Mouse (Mus musculus) E14TG2a.4 (cell line): ENCODE results near the gene Specc1.

Experiments
- H3K27me3 ChIP-seq: 2 replicates; pipeline ENCODE4 v1.6.1; 2014; ENCODE audit warnings: low read length, control low read depth; ENCODE audit not compliant: insufficient read depth
- H3K36me3 ChIP-seq: 2 replicates; pipeline ENCODE4 v1.6.1; 2014; ENCODE audit warnings: low read length, control low read depth; ENCODE audit not compliant: insufficient read depth
- H3K4me1 ChIP-seq: replicated peaks from 2 replicates; pipeline ENCODE4 v1.6.1; 2014; ENCODE audit warnings: low read depth, low read length, control low read depth
- H3K4me3 ChIP-seq: replicated peaks from 2 replicates; pipeline ENCODE4 v1.5.1; 2014; ENCODE audit warnings: mild to moderate bottlenecking, low read length
- H3K9me3 ChIP-seq: 2 replicates; pipeline ENCODE4 v1.6.1; 2014; ENCODE audit warnings: low read length, control low read depth
- CTCF ChIP-seq: conservative IDR thresholded peaks from 2 replicates; pipeline ENCODE4 v1.5.1; 2014; ENCODE audit warnings: low read length
- NANOG ChIP-seq: IDR thresholded peaks from 2 replicates; pipeline ENCODE4 v1.6.1; 2014; ENCODE audit warnings: borderline replicate concordance, low read length, mixed read lengths
- POU5F1 ChIP-seq: IDR thresholded peaks from 2 replicates; pipeline ENCODE4 v1.6.1; 2014; ENCODE audit warnings: low read length, borderline replicate concordance

The Specc1 gene

DNA sequence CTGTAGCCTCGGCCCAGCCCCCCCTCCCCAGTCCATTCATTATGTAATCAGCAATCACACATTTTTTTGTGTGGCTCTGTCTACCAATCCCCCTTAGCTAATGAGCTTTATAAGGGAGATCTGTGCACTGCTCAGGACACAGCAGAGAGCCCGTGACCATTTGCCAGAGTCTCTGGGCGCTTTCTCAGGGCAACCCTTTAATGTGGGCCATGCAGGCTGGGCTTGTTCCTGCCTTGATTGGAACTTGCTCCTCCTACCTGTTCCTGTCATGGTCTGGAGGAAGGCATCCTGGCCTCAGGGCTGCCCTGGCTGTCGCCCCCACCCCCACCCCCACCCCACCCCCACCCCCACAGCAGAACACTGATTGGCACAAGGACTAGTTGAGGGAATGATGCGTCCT lies 302.7 kb downstream of the Specc1 start:
- Histone ChIP-seq H3K4me3 (no peak overlapping the region), H3K9me3 (no peaks in the 10 kb centered on the region), H3K36me3 (no peaks in the 10 kb centered on the region), H3K27me3 (no peaks in the 10 kb centered on the region), H3K4me1 (peaks cover 24% of the 10 kb centered on the region)
- TF ChIP-seq NANOG, result no peak
- TF ChIP-seq CTCF, result no peak
- TF ChIP-seq POU5F1, result no peak

DNA sequence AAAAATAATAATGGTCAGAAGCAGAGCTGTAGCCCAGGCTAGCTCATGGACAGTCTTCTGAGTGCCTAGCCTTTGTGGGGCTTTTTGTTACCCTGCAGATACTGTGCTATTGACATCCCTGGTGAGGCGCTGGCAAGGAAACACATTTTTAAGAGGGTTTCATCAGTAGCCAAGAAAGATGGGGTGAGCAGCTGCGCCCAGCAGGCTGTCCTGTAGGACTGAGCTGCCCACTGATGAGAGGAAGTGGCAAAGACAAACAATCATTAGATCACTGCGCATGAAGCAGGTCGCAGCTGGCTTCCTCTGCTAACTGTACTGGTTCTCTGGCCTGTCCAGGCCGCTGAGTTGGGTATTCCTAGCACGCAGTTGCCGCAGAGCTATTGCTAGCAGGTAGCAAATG lies 307.0 kb downstream of the Specc1 start:
- no peaks in the 10 kb centered on the region for H3K27me3 ChIP-seq
- no peaks in the 10 kb centered on the region for H3K9me3 ChIP-seq
- TF ChIP-seq NANOG, result no peak
- no peak for TF ChIP-seq CTCF
- TF ChIP-seq POU5F1, result no peak
- H3K36me3 ChIP-seq, result peaks cover 40% of the 10 kb centered on the region
- H3K4me1 ChIP-seq, result peaks cover 34% of the 10 kb centered on the region
- no peak overlapping the region for H3K4me3 ChIP-seq

DNA sequence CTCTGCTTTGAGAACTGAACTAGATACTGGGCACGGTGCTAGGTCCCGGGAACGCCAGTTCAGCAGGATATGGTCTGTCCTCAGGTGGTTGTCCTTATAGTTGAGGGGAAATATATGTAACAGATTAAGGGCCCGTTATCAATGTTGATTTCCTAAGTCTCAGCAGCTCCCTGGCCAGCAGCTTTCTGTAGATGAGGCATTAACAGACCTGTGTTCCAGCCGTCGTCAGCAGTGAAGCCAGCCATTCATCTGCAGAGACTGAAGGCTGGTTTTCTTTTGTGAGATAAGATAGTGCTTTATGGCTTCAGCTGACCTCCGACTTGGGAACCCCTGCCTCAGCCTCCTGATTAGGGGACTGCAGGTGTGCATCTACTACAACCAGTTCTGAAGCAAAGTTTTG lies 307.5 kb downstream of the Specc1 start:
- Histone ChIP-seq H3K27me3 (no peaks in the 10 kb centered on the region), H3K4me1 (peaks cover 36% of the 10 kb centered on the region), H3K4me3 (no peak overlapping the region), H3K36me3 (peaks cover 44% of the 10 kb centered on the region), H3K9me3 (no peaks in the 10 kb centered on the region)
- TF ChIP-seq CTCF (no peak), NANOG (no peak), POU5F1 (no peak)

DNA sequence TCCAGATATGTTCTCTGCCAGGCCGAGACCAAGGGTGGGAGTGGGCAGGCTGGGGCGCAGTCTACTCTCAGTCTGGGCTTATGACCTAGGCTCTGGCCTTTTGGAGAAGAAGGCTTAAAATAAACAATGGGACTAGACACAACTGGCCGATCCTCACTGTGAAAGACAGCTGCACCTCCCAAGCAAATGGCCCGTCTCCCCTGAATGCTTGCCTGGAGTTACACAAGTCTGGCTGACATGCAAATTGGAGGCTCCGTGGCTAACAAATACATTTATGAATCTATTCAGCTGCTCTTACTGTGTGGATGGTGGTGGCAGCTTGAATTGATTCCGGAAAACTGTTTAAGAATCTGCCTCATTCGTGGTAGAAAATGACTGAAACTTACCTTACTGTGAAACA lies 309.1 kb downstream of the Specc1 start:
- TF ChIP-seq POU5F1 (no peak), CTCF (no peak), NANOG (no peak)
- Histone ChIP-seq H3K4me3 (no peak overlapping the region), H3K4me1 (peaks cover 43% of the 10 kb centered on the region), H3K36me3 (peaks cover 55% of the 10 kb centered on the region), H3K27me3 (no peaks in the 10 kb centered on the region), H3K9me3 (no peaks in the 10 kb centered on the region)

- no peak overlapping the region for H3K4me3 ChIP-seq
- peaks cover 61% of the 10 kb centered on the region for H3K36me3 ChIP-seq
- H3K27me3 ChIP-seq, result no peaks in the 10 kb centered on the region
- TF ChIP-seq CTCF (no peak), NANOG (no peak), POU5F1 (no peak)
- H3K4me1 ChIP-seq, result peaks cover 37% of the 10 kb centered on the region
- no peaks in the 10 kb centered on the region for H3K9me3 ChIP-seq
Measured at GRCm38 (mm10) chr11:62266466-62267214, 310.1 kb downstream of the Specc1 start.

- peaks cover 71% of the 10 kb centered on the region for H3K36me3 ChIP-seq
- no peaks in the 10 kb centered on the region for H3K27me3 ChIP-seq
- TF ChIP-seq NANOG, result no peak
- no peak for TF ChIP-seq CTCF
- no peaks in the 10 kb centered on the region for H3K9me3 ChIP-seq
- peaks cover 37% of the 10 kb centered on the region for H3K4me1 ChIP-seq
- no peak overlapping the region for H3K4me3 ChIP-seq
Measured at GRCm38 (mm10) chr11:62268381-62268780, 311.8 kb downstream of the Specc1 start.

DNA sequence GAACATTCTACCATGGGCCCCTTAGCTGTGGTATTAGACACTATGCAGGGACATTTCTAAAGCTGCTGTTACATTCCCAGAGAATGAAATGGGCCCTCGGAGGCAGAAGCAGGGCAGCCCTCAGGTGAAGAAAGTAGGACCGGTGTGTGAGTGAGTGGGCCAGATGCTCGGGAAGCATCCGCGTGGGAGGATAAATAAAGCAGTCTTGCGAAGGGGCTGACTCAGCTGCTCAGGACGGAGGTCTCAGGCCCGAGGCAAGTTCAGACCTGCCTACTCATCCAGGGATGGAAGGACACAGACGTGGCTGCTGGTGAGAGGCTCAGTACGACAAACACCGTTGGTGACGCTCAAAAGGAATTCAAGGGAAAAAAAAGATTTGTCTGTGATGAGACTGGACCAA lies 312.5 kb downstream of the Specc1 start:
- no peak overlapping the region for H3K4me3 ChIP-seq
- TF ChIP-seq CTCF, result no peak
- no peak for TF ChIP-seq NANOG
- no peak for TF ChIP-seq POU5F1

DNA sequence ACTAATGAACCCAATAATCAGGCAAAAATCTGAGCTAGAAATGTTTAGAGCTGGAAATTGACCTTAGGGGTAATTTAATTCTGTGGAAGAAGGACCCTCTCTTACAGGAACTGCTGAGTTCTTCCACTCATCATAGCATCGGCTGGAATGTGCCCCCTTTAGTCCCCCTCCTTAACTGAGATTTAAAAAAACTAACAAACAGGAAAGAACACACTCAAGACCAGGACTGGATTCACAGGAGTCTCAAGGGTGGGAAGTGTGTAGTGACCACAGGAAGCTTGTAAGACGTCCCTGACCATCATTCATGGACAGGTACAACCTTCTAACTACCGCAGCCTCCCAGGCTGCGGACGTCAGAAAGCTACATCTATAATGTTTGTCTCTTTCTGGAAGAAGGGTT lies 314.3 kb downstream of the Specc1 start:
- Histone ChIP-seq H3K36me3 (peaks cover 63% of the 10 kb centered on the region), H3K4me1 (peaks cover 37% of the 10 kb centered on the region), H3K27me3 (no peaks in the 10 kb centered on the region), H3K9me3 (no peaks in the 10 kb centered on the region), H3K4me3 (no peak overlapping the region)
- TF ChIP-seq CTCF (no peak), NANOG (no peak), POU5F1 (no peak)

More for the DNA sequence above, 312.5 kb downstream of the Specc1 start:
- Histone ChIP-seq H3K36me3 (peaks cover 76% of the 10 kb centered on the region), H3K9me3 (no peaks in the 10 kb centered on the region), H3K27me3 (no peaks in the 10 kb centered on the region), H3K4me1 (peaks cover 37% of the 10 kb centered on the region)
